Mouse (Mus musculus): ENCODE measurements at regions not wholly inside any gene's neighbourhood (a gene's known extent, or its start where the extent isn't known, plus 50 kb on each side); places are given as distances from the start of the nearest gene placed in this dataset.

- TF ChIP-seq CTCF (IDR thresholded peaks at IDR 0.05; ENCODE audit: low read depth) (no peak), EP300 (IDR thresholded peaks at IDR 0.05; ENCODE audit: low read depth) (no peak)
Measured at GRCm38 (mm10) chr15:96937623-96938022, 118.1 kb downstream of the Slc38a4 start.

Data from liver, postnatal 0 days (tissue).